Mouse (Mus musculus) hindbrain, embryonic 14.5 days (tissue): ENCODE measurements around the gene Fmnl3. TPM values are rescaled to one million over a fixed set of nuclear protein-coding genes. Genes with fewer than 3 reads are reported as not detected.
"Not testable (repeated sequence)": the region's sequence is repeated elsewhere in the genome, so short reads cannot be mapped to it uniquely, and the experiment has no call there.

ENCODE experiments used
- ATAC-seq: fragments of 200-750 bp; cut with Nextera tagmentation; 2 replicates; pipeline ENCODE4 v1.8.0; 2017; ENCODE audit warnings: moderate number of reproducible peaks, mild to moderate bottlenecking, moderate TSS enrichment, moderate library complexity; ENCODE audit not compliant: low FRiP score
- DNase-seq: peaks from one replicate; pipeline ENCODE4 v3.0.0-alpha.2; 2015; ENCODE audit warnings: low spot score
- H3K27ac ChIP-seq: fragments of 300-500 bp; sonication (generic); 2 replicates; pipeline ENCODE4 v1.5.1; 2014; ENCODE audit warnings: mild to moderate bottlenecking, moderate library complexity
- H3K27me3 ChIP-seq: fragments of 300-500 bp; sonication (generic); 2 replicates; pipeline ENCODE4 v1.6.1; 2014; ENCODE audit warnings: mild to moderate bottlenecking, low read length, mixed read lengths; ENCODE audit not compliant: control insufficient read depth, insufficient read depth
- H3K36me3 ChIP-seq: fragments of 300-500 bp; sonication (generic); replicated peaks from 2 replicates; pipeline ENCODE4 v1.6.1; 2014; ENCODE audit not compliant: control insufficient read depth, insufficient read depth
- H3K4me1 ChIP-seq: fragments of 300-500 bp; sonication (generic); replicated peaks from 2 replicates; pipeline ENCODE4 v1.6.1; 2014; ENCODE audit warnings: antibody characterized with exemption, low read length, mixed read lengths; ENCODE audit not compliant: control insufficient read depth, insufficient read depth
- H3K4me2 ChIP-seq: fragments of 300-500 bp; sonication (generic); replicated peaks from 2 replicates; pipeline ENCODE4 v1.6.1; 2014; ENCODE audit warnings: mild to moderate bottlenecking, moderate library complexity
- H3K4me3 ChIP-seq: fragments of 300-500 bp; sonication (generic); replicated peaks from 2 replicates; pipeline ENCODE4 v1.5.1; 2014; ENCODE audit warnings: mild to moderate bottlenecking, low read length
- H3K9ac ChIP-seq: fragments of 300-500 bp; sonication (generic); 2 replicates; pipeline ENCODE4 v1.6.1; 2014
- H3K9me3 ChIP-seq: fragments of 300-500 bp; sonication (generic); 2 replicates; pipeline ENCODE4 v1.6.1; 2016; ENCODE audit warnings: low read length; ENCODE audit not compliant: control insufficient read depth
- WGBS: fragments of 180-500 bp; shearing (Covaris S2); extraction: QIAGEN DNeasy Blood & Tissue Kit; methylation state at CpG from one replicate; pipeline ENCODE4 v1.1.7; 2014; 5-methylcytosine and 5-hydroxymethylcytosine counted together
- polyA plus RNA-seq: library from polyadenylated mRNA; unstranded; fragments of >200 nt; fragmentation: Nextera tagmentation; extraction: Ambion mirVana; gene quantifications from 2 replicates; pipeline ENCODE4 v1.2.1, GENCODE M21; 2014

Gene Fmnl3
- polyA plus RNA-seq, 1 experiment from 2014 or later: 9.2 TPM

DNA sequence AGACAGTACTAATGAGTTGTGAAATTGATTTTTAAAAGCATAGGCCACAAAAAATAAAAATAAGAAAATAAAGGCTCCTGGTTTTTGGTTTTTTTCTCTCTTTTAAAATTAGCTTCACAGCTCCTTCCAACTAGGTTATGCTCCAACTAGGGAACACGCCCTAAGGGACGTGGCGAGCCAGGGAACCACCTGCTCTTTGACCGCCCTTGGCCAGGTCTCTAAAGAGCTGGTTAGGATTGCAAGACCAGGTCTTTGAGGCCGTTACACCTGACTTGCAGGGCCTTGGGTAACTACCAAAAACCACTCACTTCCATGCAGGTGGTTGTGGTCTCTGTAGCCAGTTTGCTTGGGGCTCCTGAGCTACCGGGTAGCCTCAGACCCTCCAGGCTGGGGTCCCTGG lies 21.7 kb upstream of the Fmnl3 start:
- no peaks in the 10 kb centered on the region for H3K36me3 ChIP-seq
- H3K9ac ChIP-seq: peak overlapping the region; percentile 22; the same call in 1 of the 2 replicates
- peak overlapping the region; percentile 64 for H3K27ac ChIP-seq
- H3K4me2 ChIP-seq: peak overlapping the region; percentile 66
- ATAC-seq: 0 out of 2 replicates have a peak, but pooled peaks have one; percentile 0
- H3K4me1 ChIP-seq: peaks cover 30% of the 10 kb centered on the region
- no peak for DNase-seq
- 85% methylated on average over 6 of the region's 6 CpGs for WGBS
- H3K9me3 ChIP-seq: no peaks in the 10 kb centered on the region
- H3K27me3 ChIP-seq: no peaks in the 10 kb centered on the region
- peak overlapping the region; percentile 69 for H3K4me3 ChIP-seq

DNA sequence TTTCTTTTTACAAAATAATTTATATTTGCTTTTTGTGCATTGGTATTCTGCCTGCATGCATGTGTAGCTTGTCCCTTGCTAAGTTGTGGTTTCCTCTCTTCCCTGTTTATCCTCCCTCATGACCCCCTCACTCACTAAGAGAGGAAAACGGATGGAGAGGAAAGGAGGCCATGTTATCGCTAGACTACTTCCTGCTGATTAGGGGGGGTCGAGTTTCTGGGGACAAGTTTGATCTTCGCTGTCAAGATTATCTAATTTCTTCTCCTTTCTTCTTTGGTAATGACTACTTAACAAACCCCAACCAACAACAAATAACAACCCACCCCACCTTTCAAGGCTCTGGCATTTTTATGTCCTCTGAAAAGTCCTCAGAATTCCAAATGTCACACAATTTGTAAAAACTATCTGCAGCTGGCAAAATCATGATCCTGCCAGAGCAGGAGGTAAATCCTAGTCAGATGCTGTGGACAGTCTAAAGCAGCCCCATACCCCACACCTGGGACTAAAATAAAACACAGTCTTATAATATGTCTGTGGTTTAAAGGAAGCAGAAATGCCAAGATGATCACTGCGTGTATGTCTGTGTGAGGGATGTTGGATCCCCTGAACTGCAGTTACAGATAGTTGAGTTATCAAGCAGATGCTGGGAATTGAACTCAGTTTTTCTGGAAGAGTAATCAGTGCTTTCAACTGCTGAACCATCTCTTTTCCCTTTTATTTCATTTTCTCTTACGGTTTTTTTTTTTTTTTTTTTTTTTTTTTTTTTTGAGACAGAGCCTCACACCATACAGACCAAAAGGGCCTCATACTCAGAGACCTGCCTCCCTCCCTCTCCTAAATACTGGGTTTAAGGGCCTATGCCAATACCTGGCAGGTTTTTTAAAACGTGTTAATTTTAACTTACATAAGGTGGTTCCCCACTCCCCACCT lies 20.5 kb upstream of the Fmnl3 start:
- Histone ChIP-seq H3K4me3 (no peak overlapping the region), H3K27ac (no peak overlapping the region), H3K9me3 (no peaks in the 10 kb centered on the region), H3K4me2 (no peak overlapping the region), H3K36me3 (no peaks in the 10 kb centered on the region), H3K4me1 (peaks cover 25% of the 10 kb centered on the region), H3K27me3 (no peaks in the 10 kb centered on the region), H3K9ac (no peak overlapping the region)
- DNase-seq: no peak
- ATAC-seq: no peak
- 66% methylated on average over 7 of the region's 7 CpGs for WGBS

DNA sequence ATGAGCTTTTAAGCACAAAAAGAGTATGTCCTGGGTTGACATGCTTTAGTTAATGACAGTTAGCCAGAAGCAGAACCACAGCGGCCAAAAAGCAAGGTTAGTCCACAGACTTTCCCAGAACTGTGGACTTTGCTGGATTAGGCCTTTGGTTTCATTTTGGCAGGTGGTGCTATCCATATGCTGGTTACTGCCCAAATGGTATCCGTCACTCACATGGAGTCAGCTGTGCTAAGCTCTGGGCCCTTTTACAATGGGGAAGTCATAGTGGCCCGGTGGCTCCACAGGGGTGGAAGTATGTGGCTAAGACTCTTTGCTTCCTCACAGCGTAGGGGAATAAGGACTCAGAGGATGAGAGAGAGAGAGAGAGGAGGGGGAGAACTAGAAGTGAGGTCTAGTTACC lies 17.7 kb upstream of the Fmnl3 start:
- H3K36me3 ChIP-seq: no peaks in the 10 kb centered on the region
- ATAC-seq (no peak), DNase-seq (no peak)
- no peak overlapping the region for H3K9ac ChIP-seq
- WGBS: 74% methylated on average over 4 of the region's 4 CpGs
- no peak overlapping the region for H3K4me3 ChIP-seq
- peaks cover 5% of the 10 kb centered on the region for H3K4me1 ChIP-seq
- no peaks in the 10 kb centered on the region for H3K9me3 ChIP-seq
- no peak overlapping the region for H3K27ac ChIP-seq
- H3K4me2 ChIP-seq: no peak overlapping the region
- H3K27me3 ChIP-seq: no peaks in the 10 kb centered on the region

DNA sequence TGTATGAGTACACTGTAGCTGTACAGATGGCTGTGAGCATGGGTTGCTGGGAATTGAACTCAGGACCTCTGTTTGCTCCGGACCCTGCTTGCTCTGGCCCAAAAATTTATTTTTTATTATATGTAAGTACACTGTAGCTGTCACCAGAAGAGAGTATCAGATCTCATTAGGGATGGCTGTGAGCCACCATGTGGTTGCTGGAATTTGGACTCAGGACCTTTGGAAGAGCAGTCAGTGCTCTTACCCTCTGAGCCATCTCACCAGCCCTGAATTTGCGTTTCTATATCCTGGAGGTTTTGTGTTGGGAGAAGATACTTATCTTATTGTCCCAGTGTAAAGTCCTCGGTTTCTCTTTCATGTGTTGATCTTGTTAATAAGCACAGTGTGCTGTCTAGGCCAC lies 16.5 kb upstream of the Fmnl3 start:
- no peak overlapping the region for H3K4me3 ChIP-seq
- no peak overlapping the region for H3K9ac ChIP-seq
- H3K9me3 ChIP-seq: no peaks in the 10 kb centered on the region
- no peak overlapping the region for H3K4me2 ChIP-seq
- 69% methylated on average over 3 of the region's 3 CpGs for WGBS
- DNase-seq (no peak), ATAC-seq (no peak)
- no peak overlapping the region for H3K27ac ChIP-seq
- no peaks in the 10 kb centered on the region for H3K27me3 ChIP-seq
- H3K36me3 ChIP-seq: no peaks in the 10 kb centered on the region
- H3K4me1 ChIP-seq: no peaks in the 10 kb centered on the region

DNA sequence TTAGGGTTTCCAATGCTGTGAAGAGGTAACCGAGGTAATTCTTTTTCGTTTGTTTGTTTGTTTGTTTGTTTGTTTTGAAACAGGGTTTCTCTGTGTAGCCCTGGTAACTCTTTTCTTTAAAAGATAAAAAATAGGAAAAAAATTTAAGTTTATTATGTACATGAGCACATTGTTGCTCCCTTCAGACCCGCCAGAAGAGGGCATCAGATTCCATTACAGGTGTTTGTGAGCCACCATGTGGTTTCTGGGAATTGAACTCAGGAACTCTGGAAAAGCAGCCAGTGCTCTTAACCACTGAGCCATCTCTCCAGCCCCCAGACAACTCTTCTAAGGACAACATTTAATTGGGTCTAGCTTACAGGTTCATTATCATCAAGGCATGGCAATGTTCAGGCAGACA lies 15.8 kb upstream of the Fmnl3 start:
- not testable (repeated sequence) for H3K27me3 ChIP-seq, H3K4me2 ChIP-seq, DNase-seq, H3K4me1 ChIP-seq, H3K36me3 ChIP-seq, H3K9ac ChIP-seq, H3K9me3 ChIP-seq, H3K4me3 ChIP-seq, H3K27ac ChIP-seq, ATAC-seq
- 73% methylated on average over 3 of the region's 3 CpGs for WGBS

DNA sequence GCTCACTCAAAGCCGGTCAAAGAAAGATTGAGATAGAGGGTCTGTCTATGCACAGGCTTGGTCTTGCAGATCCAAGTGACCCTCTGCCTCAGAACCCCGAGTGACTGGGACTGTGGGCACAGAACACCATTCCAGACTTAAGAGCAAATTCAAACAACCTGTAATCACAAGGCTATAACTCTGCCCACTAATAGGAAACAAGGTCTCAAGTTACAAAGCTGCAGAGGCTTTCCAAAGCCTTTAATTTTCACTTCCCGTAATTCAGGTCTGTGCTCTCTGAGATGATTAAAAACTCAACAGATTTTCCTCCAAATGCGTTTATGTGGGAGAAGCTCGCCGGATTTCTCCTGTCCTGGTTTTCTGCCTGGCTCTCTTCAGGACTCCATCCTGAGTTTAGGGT lies 13.8 kb upstream of the Fmnl3 start:
- DNase-seq (no peak), ATAC-seq (no peak)
- no peak overlapping the region for H3K9ac ChIP-seq
- no peaks in the 10 kb centered on the region for H3K4me1 ChIP-seq
- H3K4me2 ChIP-seq: no peak overlapping the region
- H3K27ac ChIP-seq: no peak overlapping the region
- no peak overlapping the region for H3K4me3 ChIP-seq
- H3K27me3 ChIP-seq: no peaks in the 10 kb centered on the region
- H3K9me3 ChIP-seq: no peaks in the 10 kb centered on the region
- H3K36me3 ChIP-seq: no peaks in the 10 kb centered on the region
- 80% methylated on average over 6 of the region's 6 CpGs for WGBS

DNA sequence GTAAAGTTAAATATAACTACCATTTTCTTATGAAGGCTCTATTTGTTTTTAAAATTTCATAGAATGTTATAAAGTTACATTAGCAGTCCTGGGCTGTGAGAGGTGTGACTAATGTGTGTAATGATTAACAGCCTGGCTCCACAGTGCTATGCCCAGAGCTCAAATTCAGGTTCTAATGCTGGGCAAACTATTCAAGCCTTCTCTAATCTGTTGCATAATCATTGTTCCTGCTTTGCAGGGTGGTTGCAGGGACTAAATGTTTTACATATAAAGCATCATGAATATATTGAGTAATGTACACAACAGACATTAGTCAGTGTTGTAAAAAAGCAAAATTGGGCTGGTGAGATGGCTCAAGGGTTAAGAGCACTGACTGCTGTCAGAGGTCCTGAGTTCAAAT lies 12.6 kb upstream of the Fmnl3 start:
- no peaks in the 10 kb centered on the region for H3K9me3 ChIP-seq

DNA sequence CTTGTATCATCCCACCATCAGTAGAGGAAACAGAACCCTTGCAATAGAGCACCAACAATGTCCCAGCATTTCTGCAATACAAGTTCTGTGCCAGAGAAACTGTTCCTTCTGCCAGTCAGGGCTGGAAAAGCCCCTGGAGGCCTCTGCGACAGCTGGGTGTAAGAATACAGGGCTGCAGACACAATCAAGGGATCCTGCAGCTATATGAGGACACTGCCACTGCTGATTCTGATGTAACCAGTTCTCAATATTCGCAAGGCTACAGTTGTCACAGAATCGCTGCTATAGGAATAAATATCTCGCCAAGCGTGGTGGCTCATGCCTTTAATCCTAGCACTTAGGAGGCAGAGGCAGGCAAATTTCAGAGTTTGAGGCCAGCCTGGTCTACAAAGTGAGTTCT lies 6.0 kb upstream of the Fmnl3 start:
- no peaks in the 10 kb centered on the region for H3K36me3 ChIP-seq
- no peak for DNase-seq
- no peak overlapping the region for H3K4me2 ChIP-seq
- no peak for ATAC-seq
- no peaks in the 10 kb centered on the region for H3K9me3 ChIP-seq
- 86% methylated on average over 5 of the region's 5 CpGs for WGBS
- no peaks in the 10 kb centered on the region for H3K4me1 ChIP-seq
- H3K4me3 ChIP-seq: no peak overlapping the region
- H3K27ac ChIP-seq: no peak overlapping the region
- H3K9ac ChIP-seq: no peak overlapping the region
- H3K27me3 ChIP-seq: no peaks in the 10 kb centered on the region

More for the DNA sequence above, 12.6 kb upstream of the Fmnl3 start:
- Histone ChIP-seq H3K4me1 (no peaks in the 10 kb centered on the region), H3K9ac (no peak overlapping the region), H3K27me3 (no peaks in the 10 kb centered on the region), H3K36me3 (no peaks in the 10 kb centered on the region), H3K4me3 (no peak overlapping the region), H3K4me2 (no peak overlapping the region), H3K27ac (no peak overlapping the region)
- ATAC-seq (no peak), DNase-seq (no peak)

DNA sequence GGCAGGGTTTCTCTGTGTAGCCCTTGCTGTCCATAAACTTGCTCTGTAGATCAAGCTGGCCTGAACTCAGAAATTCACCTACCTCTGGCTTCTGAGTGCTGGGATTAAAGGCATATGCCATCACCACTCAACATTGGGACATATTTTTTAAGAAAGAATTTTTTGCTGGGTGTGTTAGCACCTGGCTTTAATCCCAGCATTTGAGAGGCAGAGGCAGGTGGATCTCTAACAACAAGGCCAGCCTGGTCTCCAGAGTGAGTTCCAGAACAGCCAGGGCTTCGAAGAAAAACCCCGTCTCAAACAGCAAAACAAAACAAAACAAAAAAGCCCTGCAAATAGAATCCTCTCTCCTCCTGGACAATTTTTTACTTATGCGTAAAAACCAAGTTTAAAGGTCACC lies 5.3 kb upstream of the Fmnl3 start:
- Histone ChIP-seq H3K4me1 (no peaks in the 10 kb centered on the region), H3K9ac (no peak overlapping the region), H3K36me3 (no peaks in the 10 kb centered on the region), H3K9me3 (no peaks in the 10 kb centered on the region), H3K4me2 (no peak overlapping the region), H3K4me3 (no peak overlapping the region), H3K27me3 (no peaks in the 10 kb centered on the region), H3K27ac (no peak overlapping the region)
- WGBS: 96% methylated on average over 3 of the region's 3 CpGs
- ATAC-seq (no peak), DNase-seq (no peak)
